Mouse (Mus musculus) hindbrain, embryonic 16.5 days (tissue): ENCODE results near the gene Tram2. TPM values are rescaled to one million over a fixed set of nuclear protein-coding genes. Genes with fewer than 3 reads are reported as not detected.

Experiments
- ATAC-seq: fragments of 200-750 bp; cut with Nextera tagmentation; 2 replicates; pipeline ENCODE4 v1.8.0; 2017; ENCODE audit warnings: moderate TSS enrichment, moderate library complexity
- H3K27ac ChIP-seq: fragments of 300-500 bp; sonication (generic); 2 replicates; pipeline ENCODE4 v1.5.1; 2014; ENCODE audit warnings: low read depth, mild to moderate bottlenecking, control low read depth, low read length, moderate library complexity
- H3K27me3 ChIP-seq: fragments of 300-500 bp; sonication (generic); replicated peaks from 2 replicates; pipeline ENCODE4 v1.6.1; 2014; ENCODE audit warnings: low read length; ENCODE audit not compliant: control insufficient read depth, insufficient read depth
- H3K36me3 ChIP-seq: fragments of 300-500 bp; sonication (generic); 2 replicates; pipeline ENCODE4 v1.6.1; 2014; ENCODE audit warnings: mild to moderate bottlenecking, low read length, moderate library complexity, mixed read lengths; ENCODE audit not compliant: control insufficient read depth, insufficient read depth
- H3K4me1 ChIP-seq: fragments of 300-500 bp; sonication (generic); 2 replicates; pipeline ENCODE4 v1.6.1; 2014; ENCODE audit warnings: low read depth, low read length; ENCODE audit not compliant: control insufficient read depth, insufficient read depth
- H3K4me2 ChIP-seq: fragments of 300-500 bp; sonication (generic); 2 replicates; pipeline ENCODE4 v1.6.1; 2014; ENCODE audit warnings: mild to moderate bottlenecking, low read length, control low read depth, moderate library complexity
- H3K4me3 ChIP-seq: fragments of 300-500 bp; sonication (generic); 2 replicates; pipeline ENCODE4 v1.5.1; 2014; ENCODE audit warnings: mild to moderate bottlenecking, low read length, control low read depth, moderate library complexity
- H3K9ac ChIP-seq: fragments of 300-500 bp; sonication (generic); 2 replicates; pipeline ENCODE4 v1.6.1; 2014; ENCODE audit warnings: low read depth, mild to moderate bottlenecking, control low read depth, low read length, moderate library complexity
- H3K9me3 ChIP-seq: fragments of 300-500 bp; sonication (generic); 2 replicates; pipeline ENCODE4 v1.6.1; 2014; ENCODE audit warnings: mild to moderate bottlenecking, low read length, moderate library complexity; ENCODE audit not compliant: control insufficient read depth
- WGBS: fragments of 180-500 bp; shearing (Covaris S2); extraction: QIAGEN DNeasy Blood & Tissue Kit; methylation state at CpG from one replicate; pipeline ENCODE4 v1.1.7; 2014; 5-methylcytosine and 5-hydroxymethylcytosine counted together
- polyA plus RNA-seq: library from polyadenylated mRNA; unstranded; fragments of >200 nt; fragmentation: Nextera tagmentation; extraction: Ambion mirVana; gene quantifications from 2 replicates; pipeline ENCODE4 v1.2.1, GENCODE M21; 2015

Gene Tram2
- polyA plus RNA-seq, 1 experiment from 2014 or later = 1.6 TPM

DNA sequence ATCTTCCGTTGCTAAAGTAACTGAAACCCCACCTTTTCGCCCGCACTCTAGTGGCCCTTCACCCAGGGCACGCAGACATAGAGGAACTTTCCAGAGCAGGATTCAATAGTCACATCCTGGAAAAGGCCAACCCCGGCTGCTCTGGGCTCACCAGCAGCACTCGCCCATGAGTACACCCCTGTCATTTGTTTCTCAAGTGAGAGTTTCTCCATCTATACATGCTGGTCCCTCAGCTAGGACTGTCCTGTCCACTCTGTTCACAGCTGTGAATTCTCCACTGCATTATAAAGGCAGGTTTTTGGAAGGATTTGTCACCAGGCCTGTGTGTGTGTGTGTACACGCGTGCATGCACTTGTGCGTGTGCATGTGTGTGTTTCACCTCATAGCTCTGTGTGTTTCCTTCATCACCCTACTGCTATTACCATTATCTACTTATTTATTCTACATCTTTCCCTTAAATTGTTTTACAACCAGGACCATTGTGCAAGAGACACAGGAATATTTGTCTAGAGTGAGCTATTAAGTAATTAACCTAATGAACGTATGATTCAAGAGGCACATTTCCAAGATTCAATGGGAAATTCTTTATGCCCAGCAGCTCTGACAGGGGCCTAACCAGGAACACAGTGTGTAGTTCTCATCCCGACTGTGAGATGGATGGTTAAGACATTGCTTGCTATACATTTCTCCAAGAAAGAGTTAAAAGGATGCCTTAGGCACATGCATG is 45.8 kb downstream of the Tram2 start:
- Histone ChIP-seq H3K4me3 (no peak overlapping the region), H3K27ac (no peak overlapping the region), H3K36me3 (no peaks in the 10 kb centered on the region), H3K9ac (no peak overlapping the region), H3K27me3 (no peaks in the 10 kb centered on the region), H3K4me2 (no peak overlapping the region), H3K4me1 (no peaks in the 10 kb centered on the region), H3K9me3 (no peaks in the 10 kb centered on the region)
- ATAC-seq = 0 out of 2 replicates have a peak, but pooled peaks have one; percentile 6
- WGBS = 92% methylated on average over 11 of the region's 11 CpGs

DNA sequence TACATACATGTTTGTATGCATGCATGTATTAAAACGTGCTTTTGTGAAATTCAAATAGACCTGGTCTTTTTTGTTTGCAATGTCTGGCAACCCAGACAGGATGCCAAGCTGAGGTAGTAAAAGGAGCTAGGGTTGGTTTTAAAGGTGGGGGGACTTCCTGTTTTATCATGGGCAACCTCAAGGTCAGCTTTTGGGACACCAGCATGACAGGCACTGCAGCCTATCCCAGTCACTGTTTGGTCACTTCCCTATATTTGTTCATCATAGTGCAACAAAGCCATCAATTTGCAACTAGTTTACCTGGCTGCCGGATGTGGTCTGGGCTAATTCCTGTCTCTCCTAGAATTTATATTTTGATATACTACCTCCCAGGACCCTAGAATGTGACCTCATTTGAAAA is 47.4 kb downstream of the Tram2 start:
- ATAC-seq = no peak
- no peaks in the 10 kb centered on the region for H3K4me1 ChIP-seq
- no peak overlapping the region for H3K4me3 ChIP-seq
- no peak overlapping the region for H3K4me2 ChIP-seq
- no peaks in the 10 kb centered on the region for H3K27me3 ChIP-seq
- 89% methylated on average over 2 of the region's 2 CpGs for WGBS
- H3K9me3 ChIP-seq = no peaks in the 10 kb centered on the region
- H3K9ac ChIP-seq = no peak overlapping the region
- no peaks in the 10 kb centered on the region for H3K36me3 ChIP-seq
- no peak overlapping the region for H3K27ac ChIP-seq

DNA sequence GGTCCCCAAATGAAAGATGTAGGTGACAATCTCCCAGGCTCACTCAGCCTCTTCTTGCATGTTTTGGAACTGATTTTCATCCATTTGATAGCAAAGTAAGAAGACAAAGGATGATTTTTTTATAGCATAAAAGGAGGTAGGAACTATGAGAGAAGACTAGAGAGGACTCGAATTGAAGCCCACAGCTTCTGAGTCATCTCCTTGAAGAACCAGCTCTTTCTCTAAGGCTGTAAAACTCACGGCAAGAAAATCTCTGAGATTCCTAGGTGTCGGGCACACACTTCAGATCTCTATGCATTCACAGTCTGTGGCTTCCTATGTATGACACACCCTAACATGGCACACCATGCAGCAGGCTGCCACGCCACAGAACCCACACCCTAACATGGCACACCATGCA is 50.0 kb downstream of the Tram2 start:
- Histone ChIP-seq H3K4me3 (no peak overlapping the region), H3K27ac (no peak overlapping the region), H3K4me2 (no peak overlapping the region), H3K4me1 (no peaks in the 10 kb centered on the region), H3K27me3 (no peaks in the 10 kb centered on the region), H3K9me3 (no peaks in the 10 kb centered on the region), H3K36me3 (no peaks in the 10 kb centered on the region), H3K9ac (no peak overlapping the region)
- no peak for ATAC-seq
- WGBS = 98% methylated on average over 4 of the region's 4 CpGs

GRCm38 (mm10) chr1:21026534-21026933 is 52.5 kb downstream of the Tram2 start:
- Histone ChIP-seq H3K27me3 (no peaks in the 10 kb centered on the region), H3K4me2 (no peak overlapping the region), H3K9ac (no peak overlapping the region), H3K4me3 (no peak overlapping the region), H3K4me1 (no peaks in the 10 kb centered on the region), H3K27ac (no peak overlapping the region), H3K36me3 (no peaks in the 10 kb centered on the region), H3K9me3 (no peaks in the 10 kb centered on the region)
- no peak for ATAC-seq
- WGBS = 82% methylated on average over 7 of the region's 7 CpGs

GRCm38 (mm10) chr1:21025203-21025602 is 53.8 kb downstream of the Tram2 start:
- Histone ChIP-seq H3K27me3 (no peaks in the 10 kb centered on the region), H3K4me3 (no peak overlapping the region), H3K9ac (no peak overlapping the region), H3K4me2 (no peak overlapping the region), H3K27ac (no peak overlapping the region), H3K9me3 (no peaks in the 10 kb centered on the region), H3K4me1 (no peaks in the 10 kb centered on the region), H3K36me3 (no peaks in the 10 kb centered on the region)
- WGBS = 88% methylated on average over 5 of the region's 5 CpGs
- no peak for ATAC-seq

DNA sequence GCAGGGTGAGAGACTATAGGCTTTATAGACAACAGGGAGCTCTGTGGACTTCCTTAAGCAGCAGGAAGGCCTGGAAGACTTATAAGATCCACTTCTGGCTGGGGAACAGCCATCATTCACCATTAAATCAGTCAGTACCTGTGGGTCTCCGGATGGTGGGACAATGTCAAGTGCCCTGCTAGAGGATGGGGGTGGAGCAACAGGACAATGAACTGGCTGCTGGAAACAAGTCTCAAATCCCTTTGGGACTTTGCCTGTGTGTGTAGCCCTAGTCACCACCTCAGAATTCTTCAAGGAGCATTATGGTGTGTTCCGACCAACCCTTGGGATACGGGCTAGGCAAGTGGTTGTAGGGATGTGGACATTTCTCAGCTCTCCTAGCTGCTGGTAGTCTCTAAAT is 55.9 kb downstream of the Tram2 start:
- Histone ChIP-seq H3K36me3 (no peaks in the 10 kb centered on the region), H3K9ac (no peak overlapping the region), H3K9me3 (no peaks in the 10 kb centered on the region), H3K27me3 (no peaks in the 10 kb centered on the region), H3K27ac (no peak overlapping the region), H3K4me3 (no peak overlapping the region), H3K4me2 (no peak overlapping the region), H3K4me1 (no peaks in the 10 kb centered on the region)
- 91% methylated on average over 3 of the region's 3 CpGs for WGBS
- no peak for ATAC-seq

GRCm38 (mm10) chr1:21014463-21014862 is 64.6 kb downstream of the Tram2 start:
- Histone ChIP-seq H3K4me2 (no peak overlapping the region), H3K4me3 (no peak overlapping the region), H3K4me1 (no peaks in the 10 kb centered on the region; the same call in 1 of the 2 replicates), H3K9me3 (no peaks in the 10 kb centered on the region), H3K36me3 (no peaks in the 10 kb centered on the region), H3K9ac (no peak overlapping the region), H3K27ac (no peak overlapping the region), H3K27me3 (no peaks in the 10 kb centered on the region)
- WGBS = 62% methylated on average over 8 of the region's 8 CpGs
- peak; percentile 56 for ATAC-seq

DNA sequence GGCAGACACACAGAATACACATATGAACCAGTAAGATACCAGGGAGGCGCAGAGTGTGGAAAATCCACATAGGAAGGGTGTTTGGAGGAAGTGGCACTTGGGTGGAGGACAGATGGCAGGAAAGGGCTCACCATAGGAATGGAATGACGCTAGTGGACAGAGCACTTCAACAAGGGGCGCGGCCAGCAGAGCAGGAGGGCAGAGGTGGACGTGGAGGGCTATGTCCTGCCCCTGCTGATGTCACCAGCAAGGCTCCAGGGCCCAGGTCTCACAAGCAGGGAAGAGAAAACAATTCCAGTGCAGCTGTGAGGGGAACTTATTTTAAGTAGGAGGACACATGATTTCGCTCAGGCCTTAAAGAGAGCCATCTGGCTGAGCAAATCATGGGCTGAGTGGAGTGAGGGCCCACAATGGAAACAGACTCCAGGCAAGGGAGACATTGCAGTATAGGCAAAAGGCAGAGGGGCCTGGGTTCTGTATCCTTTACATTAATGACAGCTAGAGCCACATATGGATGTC is 68.7 kb downstream of the Tram2 start:
- ATAC-seq = no peak
- WGBS = 82% methylated on average over 6 of the region's 6 CpGs
- no peaks in the 10 kb centered on the region for H3K36me3 ChIP-seq

GRCm38 (mm10) chr1:21008891-21009290 is 70.1 kb downstream of the Tram2 start:
- H3K27me3 ChIP-seq = no peaks in the 10 kb centered on the region
- no peaks in the 10 kb centered on the region for H3K9me3 ChIP-seq
- 67% methylated on average over 4 of the region's 4 CpGs for WGBS
- no peak for ATAC-seq
- H3K4me2 ChIP-seq = no peak overlapping the region
- no peaks in the 10 kb centered on the region for H3K36me3 ChIP-seq
- no peak overlapping the region for H3K9ac ChIP-seq
- H3K4me1 ChIP-seq = no peaks in the 10 kb centered on the region
- no peak overlapping the region for H3K27ac ChIP-seq
- H3K4me3 ChIP-seq = no peak overlapping the region

More for the DNA sequence above, 68.7 kb downstream of the Tram2 start:
- H3K27me3 ChIP-seq = no peaks in the 10 kb centered on the region
- no peak overlapping the region for H3K9ac ChIP-seq
- H3K9me3 ChIP-seq = no peaks in the 10 kb centered on the region
- H3K4me1 ChIP-seq = no peaks in the 10 kb centered on the region; the same call in 1 of the 2 replicates
- no peak overlapping the region for H3K27ac ChIP-seq
- H3K4me3 ChIP-seq = no peak overlapping the region
- H3K4me2 ChIP-seq = no peak overlapping the region
